Mouse (Mus musculus) lung, postnatal 4 days (tissue): Measurements from ENCODE around the gene Trmt112.

Experiments used
- DNase-seq, 2 experiments: peaks; one replicate each; pipeline ENCODE4 v3.0.0; 2021

Gene Trmt112

DNA sequence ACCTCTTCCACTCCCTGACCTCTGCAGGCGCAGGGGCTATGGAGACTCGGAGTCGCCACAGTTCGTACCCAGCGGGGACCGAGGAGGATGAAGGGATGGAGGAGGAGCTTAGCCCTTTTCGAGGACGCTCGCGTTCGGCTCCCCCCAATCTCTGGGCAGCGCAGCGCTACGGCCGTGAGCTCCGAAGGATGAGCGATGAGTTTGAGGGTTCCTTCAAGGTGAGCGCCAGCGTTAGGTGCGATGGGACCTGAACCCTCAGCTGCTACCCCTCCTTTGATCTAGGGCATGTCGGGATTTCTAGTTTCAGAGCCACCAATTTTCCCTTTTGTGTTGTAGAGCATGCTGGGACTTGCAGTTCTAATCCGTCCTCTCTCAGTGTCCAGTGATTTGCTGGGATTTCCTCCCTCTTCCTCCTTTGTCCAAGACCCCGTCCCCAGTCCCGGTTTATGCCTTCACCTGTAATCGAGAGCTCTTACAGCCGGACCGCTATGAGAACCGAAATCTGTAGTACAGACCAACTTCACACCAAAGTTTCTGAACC lies 41.2 kb downstream of the Trmt112 start:
- peak; percentile 60 to 64 for DNase-seq

DNA sequence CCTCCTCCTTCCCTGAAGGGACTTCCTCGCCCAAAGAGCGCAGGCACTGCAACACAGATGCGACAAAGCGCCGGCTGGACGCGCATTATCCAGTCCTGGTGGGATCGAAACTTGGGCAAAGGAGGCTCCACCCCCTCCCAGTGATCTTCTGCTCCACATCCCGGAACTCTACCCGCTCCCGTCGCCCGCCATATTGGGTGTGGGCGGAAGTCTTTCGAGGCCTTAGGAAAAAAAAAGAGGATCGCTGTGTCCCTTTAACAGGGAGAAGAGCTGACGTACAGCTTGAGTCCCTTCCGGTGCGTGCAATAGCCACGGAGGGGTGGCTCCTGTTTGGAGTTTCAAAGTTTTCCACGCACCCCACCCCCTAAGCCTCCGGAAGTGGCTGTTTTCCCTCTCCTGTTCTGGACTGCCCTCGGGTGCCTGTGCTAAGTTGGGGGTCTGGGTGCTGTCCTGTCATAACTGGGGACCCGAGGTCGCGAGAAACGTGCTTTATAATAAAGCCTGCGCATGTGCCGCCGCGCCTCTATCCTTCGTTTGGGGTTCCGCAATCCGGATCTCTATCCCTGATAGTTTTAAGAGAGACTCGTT lies 42.0 kb downstream of the Trmt112 start:
- DNase-seq: peak; percentile 95 to 98

DNA sequence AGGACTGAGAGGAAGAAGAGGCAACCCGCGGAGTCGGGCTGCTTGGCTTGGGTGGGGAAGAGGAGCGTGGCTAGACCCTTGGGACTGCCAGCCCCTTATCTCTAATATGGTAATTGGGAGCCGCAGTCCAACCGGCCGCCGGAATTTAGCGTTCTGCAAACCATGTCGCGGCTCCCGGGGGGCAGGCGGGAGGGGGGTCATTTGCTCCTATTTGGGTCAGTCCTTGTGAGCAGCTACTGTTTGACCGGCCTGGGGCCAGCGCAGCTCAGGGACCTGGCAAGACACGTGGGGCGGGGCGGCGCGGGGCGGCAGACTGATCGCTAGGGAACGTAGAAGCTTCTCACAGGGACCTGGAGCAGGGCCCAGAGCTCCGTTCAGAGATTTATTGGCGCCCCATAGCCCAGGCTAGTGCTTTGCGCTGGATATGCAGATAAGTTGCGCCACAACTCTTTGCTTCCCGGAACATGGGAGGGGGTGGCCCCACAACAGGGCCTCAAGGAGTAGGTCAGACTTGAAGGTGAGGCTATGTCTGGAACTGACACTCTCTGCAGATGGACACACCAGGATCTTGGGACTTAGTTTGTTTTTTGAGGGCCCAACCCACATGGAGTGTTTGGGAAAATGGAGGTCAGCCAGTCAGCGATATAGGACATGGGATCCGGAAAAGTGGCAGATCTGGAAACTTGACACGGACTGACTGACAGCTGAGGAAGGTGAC lies 42.7 kb downstream of the Trmt112 start:
- peak; percentile 87 to 93 for DNase-seq

DNA sequence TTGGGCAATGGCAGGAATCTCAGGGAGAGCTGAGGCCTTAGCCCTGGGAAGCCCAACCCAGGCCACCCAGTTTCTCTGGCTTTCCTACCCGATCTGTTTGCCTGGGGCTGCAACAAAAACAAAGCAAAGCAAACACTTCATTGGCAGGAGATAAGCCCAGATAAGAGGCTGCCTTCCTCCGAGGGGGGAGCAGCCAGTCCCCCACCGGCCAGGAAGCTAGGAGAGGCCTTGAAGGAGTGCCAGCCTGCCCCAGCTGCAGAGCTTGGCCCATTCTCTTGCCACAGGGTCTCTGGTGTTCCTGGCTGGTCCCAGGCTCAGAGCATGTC lies 43.2 kb downstream of the Trmt112 start:
- DNase-seq: peak; percentile 82 to 92

DNA sequence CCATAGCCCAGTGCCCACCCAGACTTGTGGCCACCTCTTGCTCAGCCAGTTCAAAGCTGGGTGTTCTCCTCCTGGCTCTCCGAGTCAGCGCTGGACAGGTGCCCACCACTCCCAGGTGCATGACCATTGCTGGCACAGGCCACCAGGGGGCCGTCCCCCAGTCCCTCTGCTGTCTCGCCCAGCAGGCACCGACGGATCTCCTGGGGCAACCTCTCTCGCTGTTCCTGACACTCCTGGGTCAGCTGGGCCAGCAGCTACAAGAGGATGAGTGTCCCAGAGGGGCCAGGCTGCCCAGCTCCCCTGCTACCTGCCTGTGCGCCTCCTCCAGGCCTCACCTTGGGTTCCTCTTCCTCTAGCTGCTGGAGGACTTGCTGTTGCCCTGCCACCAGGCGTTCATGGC lies 44.5 kb downstream of the Trmt112 start:
- DNase-seq: peak; percentile 80 to 83

DNA sequence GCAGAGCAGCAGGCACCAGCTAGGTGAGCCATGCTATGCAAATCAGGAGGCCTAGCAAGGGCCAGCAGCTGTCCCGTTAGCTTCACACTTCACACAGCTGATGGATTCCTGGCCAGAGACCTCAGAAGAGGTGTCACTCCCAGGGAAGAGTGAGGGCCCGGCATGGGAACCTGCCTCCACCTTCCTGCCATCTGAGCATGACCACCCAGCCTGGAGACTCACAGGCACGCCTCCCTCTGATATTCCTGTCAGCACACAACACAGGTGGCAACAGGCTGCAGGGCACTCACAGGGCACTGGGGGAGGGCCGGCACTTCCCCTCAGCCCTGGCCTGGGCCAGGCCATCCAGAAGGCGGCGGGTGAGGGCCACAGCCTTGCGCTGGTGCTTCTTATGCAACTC lies 45.9 kb downstream of the Trmt112 start:
- DNase-seq: no peak

DNA sequence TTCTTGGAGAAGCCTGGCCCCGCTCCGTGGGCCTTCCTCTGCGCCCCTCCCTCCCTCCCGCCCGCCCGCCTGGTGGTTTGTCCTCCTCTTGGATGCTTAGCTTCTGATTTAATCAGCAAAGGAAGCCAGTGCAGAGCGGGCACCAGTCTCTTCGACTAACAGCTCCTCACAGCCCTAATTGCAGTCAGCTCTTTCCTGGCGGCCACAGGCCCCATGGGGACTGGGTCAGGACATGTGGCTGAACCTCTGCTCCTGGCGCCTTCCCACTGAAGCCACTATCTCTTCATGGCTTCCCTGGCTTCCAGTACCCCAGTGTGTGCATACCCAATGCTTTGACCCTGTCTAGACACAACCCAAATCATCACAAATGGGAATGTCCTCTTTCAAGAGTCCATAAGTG lies 47.0 kb downstream of the Trmt112 start:
- no peak for DNase-seq
